Mouse (Mus musculus) CD4-positive, CD25-positive, alpha-beta regulatory T cell, adult 2 months (primary cell): Measurements from ENCODE around the gene Nid1.
"Not testable (repeated sequence)": the region's sequence is repeated elsewhere in the genome, so short reads cannot be mapped to it uniquely, and the experiment has no call there.

ENCODE experiments used
- DNase-seq: peaks from one replicate; pipeline ENCODE4 v3.0.0-alpha.2; 2012; ENCODE audit warnings: low read depth, low spot score

Nid1 gene

GRCm38 (mm10) chr13:13453332-13453731 is 16.0 kb downstream of the Nid1 start:
- DNase-seq, result not testable (repeated sequence)

- not testable (repeated sequence) for DNase-seq
Measured at GRCm38 (mm10) chr13:13454249-13454648, 16.9 kb downstream of the Nid1 start.

- DNase-seq, result not testable (repeated sequence)
Measured at GRCm38 (mm10) chr13:13455632-13456492, 18.5 kb downstream of the Nid1 start.

- no peak for DNase-seq
Measured at GRCm38 (mm10) chr13:13458138-13458737, 20.9 kb downstream of the Nid1 start.

GRCm38 (mm10) chr13:13460521-13461138 is 23.3 kb downstream of the Nid1 start:
- no peak for DNase-seq

GRCm38 (mm10) chr13:13461446-13462192 is 24.3 kb downstream of the Nid1 start:
- DNase-seq, result no peak

- DNase-seq, result no peak
Measured at GRCm38 (mm10) chr13:13463949-13464348, 26.6 kb downstream of the Nid1 start.

- DNase-seq, result not testable (repeated sequence)
Measured at GRCm38 (mm10) chr13:13467249-13467648, 29.9 kb downstream of the Nid1 start.

- no peak for DNase-seq
Measured at GRCm38 (mm10) chr13:13468513-13468912, 31.2 kb downstream of the Nid1 start.

GRCm38 (mm10) chr13:13471334-13471757 is 34.0 kb downstream of the Nid1 start:
- DNase-seq, result no peak

- not testable (repeated sequence) for DNase-seq
Measured at GRCm38 (mm10) chr13:13474464-13474863, 37.1 kb downstream of the Nid1 start.

GRCm38 (mm10) chr13:13474991-13475390 is 37.6 kb downstream of the Nid1 start:
- no peak for DNase-seq

GRCm38 (mm10) chr13:13476568-13476967 is 39.2 kb downstream of the Nid1 start:
- no peak for DNase-seq

- DNase-seq, result no peak
Measured at GRCm38 (mm10) chr13:13477046-13477445, 39.7 kb downstream of the Nid1 start.

- no peak for DNase-seq
Measured at GRCm38 (mm10) chr13:13479986-13480385, 42.6 kb downstream of the Nid1 start.

- DNase-seq, result no peak
Measured at GRCm38 (mm10) chr13:13481033-13481432, 43.7 kb downstream of the Nid1 start.

GRCm38 (mm10) chr13:13481875-13482674 is 44.7 kb downstream of the Nid1 start:
- DNase-seq, result no peak

- no peak for DNase-seq
Measured at GRCm38 (mm10) chr13:13484351-13484751, 47.0 kb downstream of the Nid1 start.

- no peak for DNase-seq
Measured at GRCm38 (mm10) chr13:13484883-13485282, 47.5 kb downstream of the Nid1 start.

GRCm38 (mm10) chr13:13485682-13486081 is 48.3 kb downstream of the Nid1 start:
- no peak for DNase-seq

- no peak for DNase-seq
Measured at GRCm38 (mm10) chr13:13487851-13488250, 50.5 kb downstream of the Nid1 start.
